In genomic region chr3:63243721-63244120, GRCm38 (mm10) we compare ENCODE assay signal across 16 mouse cellular contexts. TPM values are rescaled to one million over a fixed set of nuclear protein-coding genes. Genes with fewer than 3 reads are reported as not detected.
"Had no signal": no experiment of that assay in that cellular context is flagged by ENCODE, and none has a peak within 500 bp of the region (broad histone marks: within the 10 kb centered on the region; RNA-seq: fewer than 3 reads in every experiment).

No protein-coding gene starts in this region.

- DNase-seq: retina, postnatal 1 day; right cerebral cortex, adult 18-20 months; right cerebral cortex, postnatal 14 days; right cerebral cortex, postnatal 25 days; right cerebral cortex, postnatal 4 days; spleen, adult 18-20 months; thymus, adult 2 months; thymus, postnatal 14 days; thymus, postnatal 25 days; thymus, postnatal 36 days; thymus, postnatal 4 days had no signal

- H3K9ac ChIP-seq: neural tube, embryonic 13.5 days; neural tube, embryonic 15.5 days; stomach, embryonic 15.5 days had no signal

- H3K9me3 ChIP-seq: neural tube, embryonic 13.5 days; neural tube, embryonic 15.5 days; stomach, embryonic 15.5 days had no signal

- H3K4me2 ChIP-seq: neural tube, embryonic 13.5 days; neural tube, embryonic 15.5 days; stomach, embryonic 15.5 days had no signal

- H3K4me1 ChIP-seq: neural tube, embryonic 13.5 days; neural tube, embryonic 15.5 days; stomach, embryonic 15.5 days had no signal

- H3K36me3 ChIP-seq: neural tube, embryonic 13.5 days; neural tube, embryonic 15.5 days; stomach, embryonic 15.5 days had no signal

- H3K27ac ChIP-seq: neural tube, embryonic 13.5 days; neural tube, embryonic 15.5 days; stomach, embryonic 15.5 days; stomach, postnatal 0 days had no signal

- H3K4me3 ChIP-seq: neural tube, embryonic 13.5 days; neural tube, embryonic 15.5 days; stomach, embryonic 15.5 days had no signal

- H3K27me3 ChIP-seq: neural tube, embryonic 13.5 days; neural tube, embryonic 15.5 days; stomach, embryonic 15.5 days had no signal

RNA-seq across cellular contexts. Expression of gene Mme, which starts 2.4 kb away (rescaled TPM):
- total RNA-seq: neutrophil, adult 5-6 weeks had no signal
